Mouse (Mus musculus): ENCODE data around the gene Rhod.
"Not testable (repeated sequence)": the region's sequence is repeated elsewhere in the genome, so short reads cannot be mapped to it uniquely, and the experiment has no call there.

Gene Rhod

GRCm38 (mm10) chr19:4414631-4415030, 24.6 kb downstream of the Rhod start:
- DNase-seq (ENCODE audit: low read depth, low spot score), result no peak

- DNase-seq (ENCODE audit: low read depth, low spot score), result no peak
These were observed 30.2 kb downstream of the Rhod start for GRCm38 (mm10) chr19:4409062-4409461.

DNA sequence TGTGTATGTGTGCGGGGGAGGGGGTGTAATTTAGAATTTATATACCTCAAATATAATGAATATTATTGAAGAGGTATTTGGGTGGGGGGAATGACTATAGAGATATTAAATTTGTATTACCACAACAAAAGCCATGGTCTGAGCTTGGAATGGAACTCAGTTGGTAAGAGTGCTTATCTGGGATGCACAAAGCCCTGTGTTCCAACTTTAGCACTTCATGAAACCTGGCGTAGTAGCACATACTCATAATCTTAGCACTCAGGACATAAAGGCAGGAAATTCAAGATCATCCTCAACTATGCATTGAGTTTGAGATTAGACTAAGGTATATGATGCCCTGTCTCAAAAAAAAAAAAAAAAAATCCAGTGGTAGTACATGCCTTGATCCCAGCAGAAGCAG, 34.4 kb downstream of the Rhod start:
- DNase-seq (ENCODE audit: low read depth, low spot score), result no peak

DNA sequence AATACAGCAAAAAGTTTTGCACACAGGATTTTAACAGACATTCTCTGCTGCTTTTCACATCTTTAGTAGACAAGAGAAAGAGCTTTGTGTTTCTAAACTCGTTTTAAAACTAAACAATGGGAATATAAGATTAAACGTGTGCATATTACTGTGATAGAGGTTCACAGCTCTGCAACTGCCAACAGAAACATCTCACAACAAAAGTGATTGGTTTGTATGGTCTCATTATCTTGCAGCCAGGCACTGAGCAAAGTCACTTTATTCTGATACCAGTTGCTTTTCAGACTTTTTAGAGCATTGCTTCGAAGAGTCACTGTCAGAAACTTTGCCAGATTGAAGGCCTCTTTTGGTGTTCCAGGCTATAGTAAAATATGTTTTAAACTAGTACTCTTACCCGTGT, 40.3 kb downstream of the Rhod start:
- DNase-seq (ENCODE audit: low read depth, low spot score), result no peak

- no peak for DNase-seq (ENCODE audit: low read depth, low spot score)
These were observed 40.6 kb downstream of the Rhod start for GRCm38 (mm10) chr19:4398630-4398948.

- peak; percentile 68 for DNase-seq (ENCODE audit: low read depth, low spot score)
These were observed 41.2 kb downstream of the Rhod start, which contains the start of gene Kdm2a for GRCm38 (mm10) chr19:4397798-4398629. Gene Kdm2a (minus strand): TSS chr19:4398285.

GRCm38 (mm10) chr19:4396998-4397797, 42.0 kb downstream of the Rhod start:
- DNase-seq (ENCODE audit: low read depth, low spot score), result peak; percentile 99

DNA sequence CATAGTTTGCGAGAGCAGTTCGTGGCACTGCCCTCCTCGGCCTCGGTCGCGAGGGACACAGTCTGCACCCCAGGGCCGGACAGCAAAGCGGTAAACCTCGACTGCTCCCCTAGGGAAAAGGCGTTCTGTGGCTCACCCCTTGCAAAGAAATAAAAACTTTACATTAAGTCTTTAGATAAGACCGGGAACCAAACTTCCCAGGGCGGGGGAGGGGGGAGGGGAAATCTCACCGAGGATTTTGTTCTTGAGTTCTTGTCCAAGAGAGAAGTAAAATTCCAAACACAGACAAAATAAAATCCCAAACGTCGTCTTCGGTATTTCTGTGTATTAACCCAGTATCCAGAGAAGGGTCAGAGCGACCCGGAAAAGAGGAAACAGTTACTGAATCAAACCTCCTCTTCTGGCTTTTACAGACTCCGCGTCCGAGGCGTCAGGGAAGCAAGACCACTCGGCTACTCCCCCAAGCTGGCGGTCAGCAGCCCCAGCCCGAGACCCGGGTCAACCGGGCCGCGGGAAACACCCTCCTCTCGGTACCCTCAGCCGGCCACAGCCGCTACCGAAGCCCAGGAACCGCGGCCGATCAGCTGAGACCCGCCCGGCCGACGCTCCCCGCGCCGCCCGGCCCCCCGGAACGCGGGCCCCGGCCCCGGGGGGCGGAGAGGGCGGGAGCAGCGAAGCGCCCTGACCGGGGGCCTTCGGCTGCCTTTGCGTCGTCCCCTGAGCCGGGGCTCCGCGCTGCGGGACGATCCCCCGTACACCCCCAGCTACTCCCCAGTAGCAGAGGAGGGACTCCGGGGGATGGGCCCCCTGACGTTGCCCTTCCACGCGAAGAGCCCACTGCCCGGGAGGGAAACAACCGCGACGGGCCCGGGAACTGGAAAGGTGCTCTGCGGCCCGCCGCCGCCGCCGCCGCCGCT, 42.9 kb downstream of the Rhod start:
- DNase-seq (ENCODE audit: low read depth, low spot score), result peak; percentile 24

- DNase-seq (ENCODE audit: low read depth, low spot score), result no peak
These were observed 52.0 kb downstream of the Rhod start for GRCm38 (mm10) chr19:4387276-4387675.

DNA sequence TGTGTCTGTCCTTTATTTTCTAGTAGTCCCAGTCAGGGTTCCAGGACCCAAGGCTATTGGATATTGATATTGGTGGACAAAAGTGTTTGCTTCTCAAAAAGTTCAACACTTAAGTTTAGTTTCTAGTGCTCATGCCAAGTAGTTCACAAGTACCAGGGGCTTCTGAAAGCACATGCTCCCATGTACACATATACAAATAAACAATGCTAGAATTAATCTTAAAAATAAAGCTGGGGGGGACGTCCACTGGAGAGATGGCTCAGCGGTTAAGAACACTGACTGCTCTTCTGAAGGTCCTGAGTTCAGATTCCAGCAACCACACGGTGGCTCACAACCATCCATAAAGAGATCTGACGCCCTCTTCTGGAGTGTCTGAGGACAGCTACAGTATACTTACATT, 54.2 kb downstream of the Rhod start:
- no peak for DNase-seq (ENCODE audit: low read depth, low spot score)

DNA sequence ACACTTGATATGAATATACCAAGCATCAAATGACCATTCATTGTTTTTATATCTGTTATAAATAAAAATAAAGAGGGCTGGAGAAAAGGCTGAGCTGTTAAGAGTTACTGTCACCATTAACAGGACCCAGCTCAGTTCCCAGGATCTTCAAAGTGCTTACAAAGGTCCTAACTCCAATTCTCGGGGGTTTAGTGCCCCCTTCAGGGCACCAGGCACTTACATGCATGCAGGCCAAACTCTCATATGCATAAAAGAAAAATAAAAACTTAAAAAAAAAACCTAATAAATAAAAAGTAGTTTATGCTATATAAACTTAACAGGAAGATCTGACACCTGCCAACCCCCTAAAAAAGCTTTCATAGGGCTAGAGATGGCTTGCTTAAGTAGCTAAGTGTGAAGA, 54.9 kb downstream of the Rhod start:
- no peak for DNase-seq (ENCODE audit: low read depth, low spot score)

DNA sequence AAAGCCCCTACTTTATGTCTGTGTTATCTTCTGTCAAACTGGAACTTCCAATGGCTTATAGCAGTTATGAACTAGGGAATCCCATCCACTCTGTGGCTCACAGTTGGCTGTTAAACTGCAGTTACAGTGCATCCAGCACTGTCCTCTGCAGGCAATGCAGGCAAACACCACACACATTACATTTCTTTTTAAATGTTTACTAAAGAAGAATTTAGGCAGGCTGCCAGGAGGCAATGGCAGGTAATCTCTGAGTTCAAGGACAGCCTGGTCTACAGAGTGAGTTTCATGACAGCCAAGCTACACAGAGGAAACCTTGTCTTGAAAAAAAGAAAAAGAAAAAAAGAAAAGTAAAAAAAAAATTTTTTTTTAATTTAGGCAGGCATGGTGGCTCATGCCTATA, 55.9 kb downstream of the Rhod start:
- DNase-seq (ENCODE audit: low read depth, low spot score), result no peak

DNA sequence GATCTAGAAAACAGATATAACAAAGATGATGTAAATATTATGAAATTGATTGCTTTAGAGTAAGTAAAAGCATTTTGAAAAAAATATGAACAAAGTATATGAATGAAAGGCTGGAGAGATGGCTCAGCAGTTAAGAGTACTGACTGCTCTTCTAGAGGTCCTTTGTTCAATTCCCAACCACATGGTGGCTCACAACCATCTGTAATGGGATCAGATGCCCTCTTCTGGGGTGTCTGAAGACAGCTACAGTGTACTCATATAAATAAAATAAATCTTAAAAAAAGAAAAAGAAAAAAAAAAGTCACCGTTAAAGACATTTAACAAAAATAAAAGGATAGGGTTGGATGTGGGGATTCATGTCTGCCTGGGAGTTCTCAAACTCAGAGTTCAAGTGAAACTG, 56.9 kb downstream of the Rhod start:
- DNase-seq (ENCODE audit: low read depth, low spot score), result not testable (repeated sequence)
